Mouse (Mus musculus) megakaryocyte, embryonic 14.5 days (primary cell): ENCODE data around the gene Dpp6. TPM values are rescaled to one million over a fixed set of nuclear protein-coding genes. Genes with fewer than 3 reads are reported as not detected.

Experiments
- H3K27me3 ChIP-seq: replicated peaks from 2 replicates; pipeline ENCODE3; 2012; ENCODE audit warnings: inconsistent platforms
- H3K36me3 ChIP-seq: replicated peaks from 2 replicates; pipeline ENCODE3; 2012; ENCODE audit warnings: low read length, inconsistent platforms, mixed read lengths
- H3K4me1 ChIP-seq: 2 replicates; pipeline ENCODE4 v1.6.1; 2012; ENCODE audit warnings: inconsistent platforms
- H3K4me3 ChIP-seq: replicated peaks from 2 replicates; pipeline ENCODE3; 2012; ENCODE audit warnings: moderate library complexity, mild to moderate bottlenecking, inconsistent platforms
- H3K9me3 ChIP-seq: 2 replicates; pipeline ENCODE4 v1.6.1; 2012; ENCODE audit warnings: inconsistent platforms
- FLI1 ChIP-seq: IDR thresholded peaks from 2 replicates; pipeline ENCODE4 v1.6.1; 2012; ENCODE audit warnings: low read length, inconsistent platforms, mixed read lengths
- GATA1 ChIP-seq: IDR thresholded peaks from 3 replicates; pipeline ENCODE4 v1.6.1; 2012; ENCODE audit warnings: mixed read lengths, low read length, inconsistent platforms, borderline replicate concordance
- polyA plus RNA-seq: library from polyadenylated mRNA; stranded (reverse); fragments of >175 nt; gene quantifications from 2 replicates; pipeline ENCODE4 v1.2.3, GENCODE M21; 2012; ENCODE audit warnings: low replicate concordance; ENCODE audit not compliant: insufficient read depth

The Dpp6 gene
- polyA plus RNA-seq, 1 experiment = 0.12 TPM

DNA sequence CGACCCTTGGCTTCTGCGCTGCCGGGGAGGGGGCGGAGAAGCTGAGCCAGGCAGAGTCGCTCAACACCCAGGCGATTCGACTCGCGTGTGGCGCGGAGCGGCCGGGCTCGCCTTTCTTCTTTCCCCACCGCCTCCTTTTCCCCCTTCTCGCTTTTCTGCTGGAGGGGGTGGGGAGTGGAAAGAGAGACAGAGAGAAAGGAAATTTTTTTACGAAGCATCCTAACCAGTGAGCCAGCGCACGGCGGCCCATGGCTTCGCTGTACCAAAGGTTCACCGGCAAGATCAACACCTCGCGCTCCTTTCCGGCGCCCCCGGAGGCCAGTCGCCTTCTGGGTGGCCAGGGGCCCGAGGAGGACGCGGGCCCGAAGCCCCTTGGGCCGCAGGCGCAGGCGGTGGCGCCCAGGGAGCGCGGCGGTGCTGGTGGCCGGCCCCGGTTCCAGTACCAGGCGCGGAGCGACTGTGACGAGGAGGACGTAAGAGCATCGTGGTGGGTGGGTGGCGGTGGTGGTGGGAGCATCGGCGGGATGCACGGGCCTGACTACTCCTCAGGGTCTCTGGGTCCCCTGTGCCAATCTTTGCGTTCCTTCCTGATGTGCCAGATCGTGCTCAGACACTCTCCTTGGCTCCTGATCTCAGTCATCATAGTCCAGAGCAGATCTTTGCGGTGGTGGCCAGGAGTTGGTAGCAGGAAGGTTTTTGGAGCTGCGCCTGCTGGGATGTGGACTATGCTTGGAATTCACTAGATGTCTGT is 232.5 kb downstream of the Dpp6 start:
- H3K27me3 ChIP-seq = peaks cover 19% of the 10 kb centered on the region
- H3K36me3 ChIP-seq = no peaks in the 10 kb centered on the region
- no peak overlapping the region for H3K4me3 ChIP-seq
- TF ChIP-seq GATA1 = no peak
- TF ChIP-seq FLI1 = no peak
- H3K9me3 ChIP-seq = no peaks in the 10 kb centered on the region
- no peaks in the 10 kb centered on the region for H3K4me1 ChIP-seq

DNA sequence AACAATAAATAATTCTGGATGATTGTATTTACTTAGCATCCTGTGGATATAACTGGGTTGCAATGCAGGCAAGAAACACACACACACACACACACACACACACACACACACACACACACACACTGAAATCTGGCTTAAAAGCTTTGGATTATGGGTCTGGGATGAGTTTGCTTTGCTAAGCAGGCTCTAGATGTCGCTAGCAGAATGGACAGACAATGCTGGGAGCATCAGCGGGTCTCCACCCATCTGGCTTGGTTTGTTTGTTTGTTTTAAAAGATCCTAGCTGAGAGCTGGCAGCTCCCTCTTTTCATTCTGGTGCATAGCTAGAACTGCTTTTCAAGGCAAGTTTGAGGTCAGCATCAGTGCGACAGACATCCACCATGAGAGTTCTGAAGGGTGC is 234.2 kb downstream of the Dpp6 start:
- TF ChIP-seq FLI1 = no peak
- no peak for TF ChIP-seq GATA1
- Histone ChIP-seq H3K36me3 (no peaks in the 10 kb centered on the region), H3K9me3 (peaks cover 7% of the 10 kb centered on the region; the same call in 1 of the 2 replicates), H3K4me3 (no peak overlapping the region), H3K27me3 (peaks cover 19% of the 10 kb centered on the region), H3K4me1 (no peaks in the 10 kb centered on the region)

- Histone ChIP-seq H3K27me3 (peaks cover 19% of the 10 kb centered on the region), H3K36me3 (no peaks in the 10 kb centered on the region), H3K4me3 (no peak overlapping the region), H3K9me3 (peaks cover 7% of the 10 kb centered on the region; the same call in 1 of the 2 replicates), H3K4me1 (no peaks in the 10 kb centered on the region)
- no peak for TF ChIP-seq FLI1
- TF ChIP-seq GATA1 = no peak
Measured at GRCm38 (mm10) chr5:27052441-27052840, 235.4 kb downstream of the Dpp6 start.

- Histone ChIP-seq H3K9me3 (peaks cover 7% of the 10 kb centered on the region; the same call in 1 of the 2 replicates), H3K27me3 (no peaks in the 10 kb centered on the region), H3K4me3 (no peak overlapping the region), H3K36me3 (no peaks in the 10 kb centered on the region), H3K4me1 (no peaks in the 10 kb centered on the region)
- TF ChIP-seq GATA1 (no peak), FLI1 (no peak)
Measured at GRCm38 (mm10) chr5:27056436-27056835, 239.4 kb downstream of the Dpp6 start.

GRCm38 (mm10) chr5:27060114-27060513 is 243.1 kb downstream of the Dpp6 start:
- Histone ChIP-seq H3K36me3 (no peaks in the 10 kb centered on the region), H3K27me3 (no peaks in the 10 kb centered on the region), H3K9me3 (peaks cover 16% of the 10 kb centered on the region), H3K4me3 (no peak overlapping the region), H3K4me1 (no peaks in the 10 kb centered on the region)
- TF ChIP-seq GATA1 = no peak
- no peak for TF ChIP-seq FLI1

- no peaks in the 10 kb centered on the region for H3K27me3 ChIP-seq
- no peaks in the 10 kb centered on the region for H3K4me1 ChIP-seq
- TF ChIP-seq FLI1 (no peak), GATA1 (no peak)
- peaks cover 11% of the 10 kb centered on the region for H3K9me3 ChIP-seq
- H3K4me3 ChIP-seq = no peak overlapping the region
- H3K36me3 ChIP-seq = no peaks in the 10 kb centered on the region
Measured at GRCm38 (mm10) chr5:27063871-27064270, 246.9 kb downstream of the Dpp6 start.

DNA sequence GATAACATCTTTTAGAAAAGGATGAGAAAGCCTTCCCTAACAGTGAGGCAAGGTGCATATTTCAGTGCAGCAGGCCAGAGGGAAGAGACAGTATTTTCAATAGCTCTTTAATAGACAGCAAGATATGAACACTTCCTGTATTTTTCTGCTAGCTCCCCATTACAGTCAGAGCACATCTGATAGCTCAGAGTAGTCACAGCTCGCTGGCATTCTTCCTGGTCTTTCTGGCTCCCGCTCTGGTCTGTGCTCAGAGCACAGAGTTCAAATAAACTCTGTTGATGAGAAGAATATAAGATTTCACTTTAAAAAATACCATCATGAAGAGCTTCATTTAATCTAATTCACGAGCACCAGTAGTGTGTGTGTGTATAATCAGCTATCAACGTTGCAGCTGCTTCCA is 249.8 kb downstream of the Dpp6 start:
- no peak overlapping the region for H3K4me3 ChIP-seq
- H3K27me3 ChIP-seq = no peaks in the 10 kb centered on the region
- H3K9me3 ChIP-seq = peaks cover 14% of the 10 kb centered on the region
- H3K36me3 ChIP-seq = no peaks in the 10 kb centered on the region
- H3K4me1 ChIP-seq = no peaks in the 10 kb centered on the region
- TF ChIP-seq GATA1 (no peak), FLI1 (no peak)

DNA sequence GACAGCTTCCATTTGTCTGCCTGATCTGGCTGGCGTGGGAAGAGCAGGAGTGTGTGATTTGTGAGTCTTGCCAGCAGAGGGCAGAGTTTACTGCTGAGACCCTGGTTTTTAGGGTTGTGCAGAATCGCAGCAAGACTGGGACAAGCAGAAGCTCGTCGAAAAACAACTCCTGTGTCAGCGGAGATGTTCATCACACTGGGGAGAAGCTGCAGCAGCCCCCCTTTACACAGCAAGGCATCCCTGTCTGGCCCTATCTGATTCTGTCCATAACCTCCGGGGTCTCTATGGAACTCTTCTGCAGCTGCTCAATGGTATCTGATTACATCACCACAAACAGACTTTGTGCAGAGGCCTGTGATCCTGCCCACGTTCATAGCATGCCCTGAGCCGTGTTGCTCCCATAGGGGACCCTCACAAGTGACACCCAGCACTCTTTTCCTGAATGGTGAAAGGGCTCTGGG is 258.2 kb downstream of the Dpp6 start:
- TF ChIP-seq GATA1 (no peak), FLI1 (no peak)
- Histone ChIP-seq H3K36me3 (no peaks in the 10 kb centered on the region), H3K27me3 (no peaks in the 10 kb centered on the region), H3K9me3 (no peaks in the 10 kb centered on the region), H3K4me1 (no peaks in the 10 kb centered on the region), H3K4me3 (no peak overlapping the region)

DNA sequence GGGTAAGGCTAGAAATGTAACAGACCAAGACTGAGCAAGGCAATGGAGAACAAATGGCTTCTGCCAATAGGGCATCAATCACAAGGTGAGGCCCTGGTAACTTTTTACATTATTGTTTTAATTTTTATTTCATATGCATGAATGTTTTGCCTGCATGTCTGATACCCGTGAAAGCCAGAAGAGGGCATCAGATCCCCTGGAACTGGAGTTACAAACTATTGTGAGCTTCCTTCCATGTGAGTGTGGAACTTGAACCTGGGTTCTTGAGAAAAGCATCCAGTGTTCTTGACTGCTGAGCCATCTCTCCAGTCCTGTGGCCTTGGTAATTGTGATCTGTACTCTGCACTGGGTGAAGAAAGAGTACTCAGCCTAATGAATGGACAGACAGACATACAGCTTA is 259.0 kb downstream of the Dpp6 start:
- Histone ChIP-seq H3K9me3 (no peaks in the 10 kb centered on the region), H3K4me1 (no peaks in the 10 kb centered on the region), H3K36me3 (no peaks in the 10 kb centered on the region), H3K4me3 (no peak overlapping the region), H3K27me3 (no peaks in the 10 kb centered on the region)
- no peak for TF ChIP-seq GATA1
- no peak for TF ChIP-seq FLI1

DNA sequence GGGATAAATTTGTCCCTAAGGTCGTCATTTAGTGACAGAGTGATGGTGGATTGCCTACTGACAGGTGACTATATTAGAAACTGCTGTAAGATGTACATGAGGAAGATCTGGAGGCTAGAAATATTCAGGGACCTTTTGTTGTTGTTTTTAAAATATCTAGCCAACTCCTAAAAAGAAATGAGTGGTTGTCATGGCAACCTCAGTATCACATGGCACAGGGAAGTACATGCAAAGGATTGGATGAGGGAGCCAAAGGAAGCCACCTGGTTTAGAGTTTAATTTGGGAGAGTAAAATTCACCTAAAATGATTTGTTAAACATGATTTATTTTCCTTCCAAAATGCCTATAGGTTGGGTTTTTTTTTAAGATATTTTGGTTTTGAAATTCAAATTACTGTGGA is 260.8 kb downstream of the Dpp6 start:
- H3K4me3 ChIP-seq = no peak overlapping the region
- no peak for TF ChIP-seq GATA1
- TF ChIP-seq FLI1 = no peak
- no peaks in the 10 kb centered on the region for H3K36me3 ChIP-seq
- H3K4me1 ChIP-seq = no peaks in the 10 kb centered on the region
- no peaks in the 10 kb centered on the region for H3K27me3 ChIP-seq
- no peaks in the 10 kb centered on the region for H3K9me3 ChIP-seq
